Mouse (Mus musculus): Measurements from ENCODE around the gene Il1r2.

The Il1r2 gene

DNA sequence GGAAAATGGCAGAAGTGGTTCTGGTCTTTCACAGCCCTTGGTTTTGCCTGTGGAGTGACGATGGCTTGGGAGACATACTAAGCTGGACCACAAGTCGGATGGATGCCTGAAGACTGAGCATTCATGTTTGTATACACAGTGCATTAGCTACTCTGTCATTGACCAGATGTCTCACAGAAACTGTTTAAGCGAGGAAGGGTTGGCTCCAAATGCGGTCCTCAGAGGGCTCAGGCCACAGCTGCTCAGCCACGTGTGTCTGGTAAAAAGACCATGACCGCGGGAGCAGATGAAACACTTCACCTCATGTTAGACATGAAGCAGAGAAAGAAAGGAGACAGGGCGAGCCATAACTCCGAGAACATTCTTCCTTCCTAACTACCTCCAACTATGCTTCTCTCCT is 12.5 kb upstream of the Il1r2 start:
- DNase-seq (ENCODE audit: low spot score), result no peak

DNA sequence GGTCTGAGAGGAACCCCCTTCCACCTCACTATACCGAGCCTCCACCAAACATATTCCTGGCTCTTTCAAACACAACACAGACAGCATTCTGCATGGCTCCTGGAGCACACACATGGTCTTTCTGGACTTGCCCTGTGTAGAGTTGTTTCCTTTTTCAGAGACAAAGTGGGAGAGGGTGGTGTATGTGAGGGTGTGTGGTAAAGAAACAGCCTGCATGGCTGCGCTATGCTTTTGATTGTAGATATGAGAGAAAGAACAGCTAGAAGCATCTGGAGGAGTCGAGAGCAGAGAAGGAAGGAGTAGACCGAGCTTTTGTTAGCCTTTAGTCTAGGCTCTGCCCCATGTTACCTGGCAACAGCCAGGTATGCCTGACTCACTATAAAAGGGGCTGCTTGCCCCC is 10.5 kb upstream of the Il1r2 start:
- DNase-seq (ENCODE audit: low spot score), result no peak

DNA sequence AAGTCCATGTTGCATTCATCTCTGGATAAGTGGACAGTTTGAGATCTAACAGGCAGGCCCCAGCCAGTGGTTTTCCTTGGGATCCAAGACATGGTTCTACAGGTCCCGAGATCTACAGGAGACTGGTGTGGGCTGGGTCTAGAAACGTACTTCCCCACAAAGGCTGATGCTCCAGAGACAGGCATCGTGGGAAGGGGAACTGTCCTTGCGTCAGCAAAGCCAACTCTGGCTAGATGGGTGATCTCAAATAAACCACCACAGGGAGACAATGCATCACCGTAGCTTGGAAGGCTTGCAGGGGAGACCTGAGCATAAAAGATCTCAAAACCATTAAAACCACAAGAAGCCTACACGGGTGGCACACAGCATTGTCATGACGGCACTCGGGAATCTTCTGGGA is 9.4 kb upstream of the Il1r2 start:
- no peak for DNase-seq (ENCODE audit: low spot score)

DNA sequence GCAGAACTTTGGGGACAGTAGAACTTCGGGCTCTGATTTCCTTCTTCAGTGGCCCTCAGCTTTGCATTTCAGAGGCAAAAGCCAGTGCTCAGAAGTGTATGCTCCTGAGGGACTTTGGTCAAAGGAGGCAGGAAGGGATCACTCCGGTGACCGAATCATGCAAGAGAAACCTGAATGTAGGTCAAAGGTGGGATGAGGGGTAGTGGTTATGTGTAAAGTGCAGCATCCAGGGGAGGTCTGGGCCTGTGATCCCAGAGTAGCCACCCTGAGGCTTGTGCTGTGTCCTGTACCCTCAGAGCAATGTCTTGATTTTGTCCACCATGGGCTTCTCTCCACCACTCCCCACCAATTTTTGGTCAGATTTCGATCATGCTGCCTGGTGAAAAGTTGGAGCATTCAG is 1.3 kb upstream of the Il1r2 start:
- no peak for DNase-seq (ENCODE audit: low spot score)

DNA sequence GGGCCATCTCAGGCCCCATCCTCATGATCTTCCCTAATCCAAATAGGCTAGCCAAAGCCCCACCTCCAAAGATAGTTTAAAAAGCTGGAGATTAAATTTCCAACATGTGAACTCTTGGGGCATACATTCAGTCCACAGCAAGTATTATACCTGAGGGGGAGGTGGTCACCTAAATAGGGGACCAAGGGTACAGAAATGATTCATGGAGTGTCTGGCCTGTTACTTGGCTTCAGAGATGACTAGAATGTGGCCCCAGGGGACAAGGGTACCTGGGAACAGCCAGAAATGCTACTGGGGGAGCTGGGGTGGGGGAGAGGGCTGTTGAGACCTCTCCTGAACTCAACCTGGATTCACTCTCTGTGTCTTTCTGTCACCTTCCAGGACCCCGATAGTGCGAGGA is 3.4 kb downstream of the Il1r2 start:
- no peak for DNase-seq (ENCODE audit: low spot score)

DNA sequence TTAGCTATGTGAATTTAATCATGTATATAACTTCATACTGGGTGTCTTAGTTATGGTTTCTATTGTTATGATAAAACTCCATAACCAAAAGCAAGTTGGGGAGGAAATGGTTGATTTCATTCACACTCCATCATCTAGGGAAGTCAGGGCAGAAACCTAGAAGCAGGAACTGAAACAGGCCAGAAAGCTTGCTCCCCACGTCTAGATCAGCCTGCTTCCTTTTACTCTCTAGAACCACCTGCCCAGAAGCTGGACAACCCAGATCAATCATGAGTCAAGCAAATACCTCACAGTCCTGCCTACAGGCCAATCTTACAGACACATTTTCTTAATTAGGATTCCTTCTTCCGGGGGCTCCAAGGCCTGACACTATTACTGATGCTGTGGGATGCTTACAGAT is 7.2 kb downstream of the Il1r2 start:
- no peak for DNase-seq (ENCODE audit: low spot score)

DNA sequence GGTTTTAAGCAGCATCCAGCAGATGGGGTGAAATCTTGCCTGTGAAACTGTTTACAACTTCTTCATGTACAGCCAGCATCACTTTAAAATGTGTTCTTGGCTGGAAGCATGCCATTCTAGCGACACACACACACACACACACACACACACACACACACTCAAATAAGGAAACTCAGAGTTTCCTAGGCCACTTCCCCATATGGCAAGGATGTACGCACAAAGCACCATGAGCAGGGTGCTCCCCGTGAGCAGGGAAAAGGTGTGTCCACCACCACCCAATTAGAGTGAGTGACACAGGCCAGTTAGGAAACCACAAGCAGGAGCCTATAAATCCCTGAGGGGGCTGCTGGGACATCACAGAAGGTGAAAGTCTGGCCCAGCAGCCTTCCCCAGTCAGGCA is 10.5 kb downstream of the Il1r2 start:
- no peak for DNase-seq (ENCODE audit: low spot score)

DNA sequence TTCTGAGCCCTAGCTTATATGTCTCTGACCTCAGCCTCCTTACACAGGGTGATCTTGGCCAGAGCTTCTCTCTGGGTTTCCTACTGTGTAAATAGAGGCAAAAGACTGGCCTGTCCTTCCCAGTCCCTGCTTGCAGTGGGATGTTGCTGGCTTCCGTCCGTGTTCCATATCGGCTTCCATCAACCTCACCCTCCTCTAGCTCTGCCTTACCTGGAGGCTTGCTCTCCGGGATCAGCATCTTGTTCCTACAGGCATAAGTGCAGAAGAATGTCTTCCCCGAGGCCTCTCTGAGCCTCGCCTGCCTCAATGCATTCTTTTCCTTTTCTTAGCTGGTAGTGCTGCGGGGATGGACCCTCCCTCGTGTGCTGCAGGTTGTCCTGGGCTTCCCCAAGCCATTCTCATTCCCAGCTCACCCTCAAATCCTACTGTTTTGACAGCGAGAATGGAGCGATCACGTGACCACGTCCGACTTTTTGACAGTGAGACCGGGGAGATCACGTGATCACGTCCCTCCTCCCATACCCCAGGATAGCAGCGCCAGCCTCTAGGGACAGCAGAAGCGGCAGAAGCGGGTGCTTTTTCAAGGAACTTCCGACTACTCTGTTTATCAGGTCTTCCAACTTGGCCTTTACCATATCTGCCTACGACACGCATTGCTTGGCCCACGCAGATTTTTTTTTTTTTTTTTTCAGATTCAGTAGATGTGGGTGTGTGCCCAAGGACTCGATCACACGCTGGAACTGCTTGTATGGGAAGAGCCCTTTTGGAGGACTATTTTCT is 11.7 kb downstream of the Il1r2 start:
- DNase-seq (ENCODE audit: low spot score), result peak; percentile 61

DNA sequence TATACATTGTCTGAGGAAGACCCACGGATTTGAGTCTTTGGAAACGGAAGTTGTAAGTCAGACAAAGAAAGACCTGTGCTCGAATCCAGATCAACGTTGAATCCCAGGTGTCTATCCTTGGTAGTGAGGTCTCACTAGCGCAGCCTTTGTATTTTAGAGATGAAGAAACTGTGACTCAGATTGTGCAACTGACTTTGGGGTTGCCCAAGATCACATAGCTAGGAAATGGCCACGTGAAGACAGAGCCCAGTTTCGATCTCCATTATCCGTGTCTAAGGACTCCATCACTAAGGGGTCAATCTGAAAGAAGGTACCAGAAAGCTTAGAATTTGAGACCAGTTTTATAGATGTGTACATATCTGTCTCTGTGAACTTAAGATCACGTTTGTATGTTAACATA is 17.3 kb downstream of the Il1r2 start:
- no peak for DNase-seq (ENCODE audit: low spot score)

DNA sequence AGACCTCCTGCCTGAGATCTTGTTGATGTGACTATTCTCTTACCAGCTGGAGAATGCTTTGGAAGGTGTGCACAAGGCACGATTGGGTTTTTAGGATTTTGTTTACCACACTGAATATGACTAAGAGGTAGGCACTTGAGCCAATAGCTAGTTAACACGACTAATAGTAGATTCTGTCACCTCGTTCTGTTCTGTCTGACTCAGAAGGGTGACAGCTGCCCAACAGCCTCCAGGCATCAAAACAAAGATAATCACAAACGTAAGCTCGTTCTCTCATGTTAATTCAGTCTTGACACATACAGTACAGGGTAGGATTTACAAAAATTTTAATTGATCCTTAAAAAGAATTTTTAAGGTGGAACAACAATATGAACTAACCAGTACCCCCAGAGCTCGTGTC is 18.7 kb downstream of the Il1r2 start:
- no peak for DNase-seq (ENCODE audit: low spot score)

DNA sequence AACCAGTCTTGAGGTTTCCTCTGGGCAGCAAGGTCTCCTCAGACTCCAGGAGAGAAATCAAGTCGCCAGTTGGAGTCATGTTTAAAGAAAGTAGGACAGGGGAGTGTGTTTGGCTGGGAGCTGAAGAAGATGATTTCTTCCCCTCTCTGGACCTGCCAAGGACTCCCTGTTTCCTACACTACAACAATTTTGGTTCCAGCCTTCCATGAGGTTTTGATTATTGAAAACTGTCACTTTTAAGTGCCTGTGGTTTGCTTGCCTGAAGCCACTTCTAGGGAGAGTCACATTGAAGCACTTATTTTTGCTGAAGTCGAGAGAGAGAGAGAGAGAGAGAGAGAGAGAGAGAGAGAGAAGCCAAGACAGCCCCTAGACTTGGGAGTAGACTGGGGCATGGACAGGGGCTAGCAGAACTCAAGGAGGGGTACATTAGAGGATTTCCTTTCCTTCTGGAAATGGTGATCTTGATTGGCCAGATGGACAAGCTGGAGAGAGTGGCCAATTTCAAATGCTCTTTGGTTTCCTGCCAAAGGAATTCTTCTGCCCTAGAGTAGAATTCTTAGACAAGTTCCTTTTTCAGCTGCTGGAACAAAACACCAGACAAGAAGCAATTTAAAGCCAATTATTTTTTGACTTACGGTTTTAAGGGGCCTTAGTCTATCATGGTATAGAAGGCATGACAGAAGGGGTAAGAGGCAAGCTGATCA is 20.9 kb downstream of the Il1r2 start:
- no peak for DNase-seq (ENCODE audit: low spot score)

DNA sequence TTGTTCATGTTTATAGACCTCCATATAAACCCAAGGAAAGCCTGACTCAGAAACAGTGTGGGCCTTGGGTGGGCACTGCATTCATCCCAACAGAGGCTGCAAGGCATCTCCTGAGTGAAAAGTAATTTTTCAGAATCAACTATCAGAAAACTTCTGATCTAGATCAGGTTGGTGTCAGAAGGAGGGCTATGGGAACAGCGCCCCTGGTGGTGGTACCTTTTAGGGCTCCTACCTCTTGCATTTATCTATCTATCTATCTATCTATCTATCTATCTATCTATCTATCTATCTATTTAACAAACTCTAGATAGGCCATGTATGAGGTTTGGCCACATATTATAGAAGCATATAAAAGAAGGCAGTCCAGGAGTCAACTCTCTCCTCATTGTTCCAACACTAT is 21.7 kb downstream of the Il1r2 start:
- DNase-seq (ENCODE audit: low spot score), result no peak

DNA sequence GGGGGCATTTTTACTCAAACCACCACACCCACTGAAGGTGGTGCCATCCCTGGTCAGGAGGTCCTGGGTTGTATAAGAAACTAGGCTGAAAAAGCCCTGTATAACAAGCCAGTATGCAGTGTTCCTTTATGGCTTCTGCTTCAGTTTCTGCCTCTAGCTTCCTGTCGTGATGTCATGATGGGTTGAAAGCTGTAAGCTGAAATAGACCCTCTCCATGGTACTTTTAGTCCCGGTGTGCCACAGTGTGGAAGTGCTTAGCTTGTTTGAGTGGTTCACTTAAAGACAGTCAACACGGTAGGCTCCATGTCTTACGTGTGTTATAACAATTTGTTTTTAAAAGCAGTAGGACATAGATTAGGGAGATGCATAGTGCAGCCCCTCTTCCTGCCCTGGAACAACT is 32.4 kb downstream of the Il1r2 start:
- DNase-seq (ENCODE audit: low spot score), result no peak

DNA sequence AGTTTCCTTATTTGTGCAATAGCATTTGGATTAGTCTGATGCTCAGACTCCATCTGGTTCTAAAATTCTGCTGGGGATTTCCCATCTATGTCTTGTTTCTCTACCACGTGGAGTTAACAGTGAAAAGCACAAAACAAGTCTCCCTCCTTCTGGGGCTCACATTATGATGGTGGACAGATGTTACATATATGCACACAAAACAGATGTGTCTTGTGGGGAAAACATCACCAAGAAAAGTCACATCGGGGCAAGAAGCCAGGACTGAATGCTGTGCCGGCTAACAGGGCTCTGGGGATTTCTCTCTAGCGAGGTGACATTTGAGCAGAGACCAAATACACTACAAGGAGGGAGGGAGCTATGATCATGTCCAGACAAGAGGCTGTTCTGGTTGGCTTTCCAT is 32.8 kb downstream of the Il1r2 start:
- no peak for DNase-seq (ENCODE audit: low spot score)

DNA sequence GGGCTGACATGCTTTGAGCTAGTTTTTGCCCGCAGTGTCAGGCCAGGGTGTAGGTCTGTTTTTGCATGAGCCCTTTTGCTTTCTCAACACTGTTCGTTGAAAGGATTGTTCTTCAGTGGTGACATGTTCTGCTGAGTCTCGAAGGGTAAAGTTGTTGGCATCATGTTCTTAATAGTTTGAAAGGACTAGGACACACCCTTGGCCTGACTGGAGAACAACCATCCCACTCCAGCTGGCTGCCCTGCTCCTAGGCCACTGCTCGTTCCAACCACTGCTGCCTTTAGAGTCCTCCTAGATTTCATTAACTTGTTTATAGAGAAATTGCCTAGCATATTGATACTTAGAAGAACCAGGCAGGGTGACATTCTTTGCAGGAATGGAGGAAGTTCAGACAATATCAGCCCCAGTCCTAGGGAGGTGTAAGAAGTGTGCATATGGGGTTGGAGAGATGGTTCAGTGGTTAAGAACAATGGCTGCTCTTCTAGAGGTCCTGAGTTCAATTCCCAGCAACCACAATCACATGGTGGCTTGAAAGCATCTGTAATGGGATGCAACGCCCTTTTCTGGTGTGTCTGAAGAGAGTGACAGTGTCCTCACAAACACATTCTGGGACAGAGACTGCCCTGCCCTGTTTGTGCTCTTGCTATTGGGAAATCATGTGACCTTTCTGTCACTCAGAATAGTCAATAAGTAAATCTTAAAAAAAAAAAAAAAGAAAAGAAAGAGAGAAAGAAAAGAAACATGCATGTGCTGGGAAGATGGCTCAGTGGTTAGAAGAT is 34.3 kb downstream of the Il1r2 start:
- DNase-seq (ENCODE audit: low spot score), result no peak

DNA sequence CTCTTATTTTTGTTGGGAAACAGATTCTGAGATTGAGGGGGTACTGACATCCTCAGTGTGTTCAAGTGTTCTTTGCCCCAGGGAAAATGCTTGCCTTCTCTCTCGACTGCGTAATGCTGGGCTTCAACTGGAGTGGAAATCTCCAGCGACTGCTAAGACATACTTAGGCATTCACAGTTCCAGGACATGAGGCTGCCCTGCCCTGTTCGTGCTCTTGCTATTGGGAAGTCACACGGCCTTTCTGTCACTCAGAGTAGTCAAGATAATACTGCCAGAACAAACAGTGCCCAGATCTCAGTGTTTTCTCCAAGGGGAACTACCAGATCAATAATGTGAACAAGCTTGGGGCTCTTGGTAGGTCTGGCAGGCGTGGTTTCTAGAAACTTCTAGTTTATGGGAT is 35.9 kb downstream of the Il1r2 start:
- no peak for DNase-seq (ENCODE audit: low spot score)

DNA sequence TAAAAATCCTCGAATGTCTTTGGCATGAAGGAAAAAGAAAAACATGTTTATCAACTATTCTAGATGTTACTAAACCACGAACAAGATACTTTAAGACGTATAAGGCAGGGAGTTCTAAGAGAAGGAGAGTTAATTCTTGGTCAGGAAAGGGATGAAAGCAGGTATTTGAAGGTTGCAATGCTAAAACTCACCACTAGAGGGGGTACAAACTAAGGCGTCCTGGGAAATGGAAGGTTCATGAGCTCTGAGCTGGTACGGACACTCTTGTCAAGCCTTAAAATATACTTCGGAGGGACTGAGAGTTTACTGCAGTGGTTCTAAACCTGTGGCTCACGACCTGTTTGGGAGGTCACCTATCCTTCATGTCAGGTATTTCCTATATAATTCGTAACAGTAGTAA is 41.4 kb downstream of the Il1r2 start:
- peak; percentile 39 for DNase-seq (ENCODE audit: low spot score)

DNA sequence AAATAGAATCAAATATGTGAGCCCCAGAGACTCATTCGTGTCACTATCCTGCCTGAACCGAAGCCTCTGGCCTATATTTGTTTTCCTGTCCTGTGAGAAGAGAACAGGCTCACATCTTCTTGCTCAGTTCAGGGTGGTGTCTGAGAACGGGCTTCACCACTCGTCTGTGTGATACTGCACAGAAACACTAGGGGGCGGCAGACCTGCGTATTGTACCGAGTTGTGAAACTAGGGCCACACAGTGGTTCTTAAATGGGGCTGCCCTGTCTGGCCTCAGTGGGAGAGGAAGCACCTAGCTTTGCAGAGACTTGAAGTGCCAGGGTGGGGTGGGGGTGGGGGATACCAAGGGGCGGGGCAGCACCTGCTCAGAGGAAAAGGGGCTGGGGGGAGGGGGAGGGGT is 42.5 kb downstream of the Il1r2 start:
- peak; percentile 85 for DNase-seq (ENCODE audit: low spot score)

DNA sequence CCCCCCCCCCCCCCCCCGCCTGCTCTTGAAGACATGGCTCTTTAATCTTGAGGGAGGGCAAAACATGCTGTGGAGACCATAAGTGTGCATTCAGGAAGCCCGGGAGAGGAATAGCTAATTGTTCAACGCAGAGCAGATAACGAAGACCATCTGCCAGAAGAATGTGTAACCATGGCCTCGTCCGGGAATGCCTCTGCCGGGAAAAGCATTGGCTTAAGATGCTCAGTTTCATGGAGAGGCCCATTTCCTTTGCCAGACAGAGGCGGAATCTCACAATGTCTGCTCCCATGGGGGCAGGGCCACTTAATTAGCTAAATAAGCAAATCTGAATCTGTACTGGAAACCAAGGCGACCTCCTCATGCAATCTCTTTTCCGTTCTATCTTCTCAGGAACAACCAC is 43.7 kb downstream of the Il1r2 start:
- no peak for DNase-seq (ENCODE audit: low spot score)

DNA sequence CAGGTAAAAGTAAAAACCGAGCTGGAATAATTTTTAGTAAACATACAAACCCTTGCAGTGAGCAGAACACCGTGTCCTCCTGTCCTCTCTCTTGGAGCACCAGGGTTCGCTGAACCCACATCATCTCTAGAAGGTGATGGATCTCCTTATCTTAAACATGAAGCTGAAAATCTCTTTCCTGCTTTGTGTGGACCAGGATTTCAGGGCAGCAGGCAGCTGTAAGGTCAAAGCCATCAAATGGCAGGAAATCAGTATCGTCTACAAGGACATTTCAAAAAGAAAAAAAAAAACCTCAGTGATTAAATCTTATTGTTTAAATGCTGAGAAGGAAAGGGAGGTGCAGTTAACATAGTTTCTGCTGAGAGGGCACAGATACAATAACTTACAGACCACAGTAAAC is 50.4 kb downstream of the Il1r2 start:
- DNase-seq (ENCODE audit: low spot score), result no peak

DNA sequence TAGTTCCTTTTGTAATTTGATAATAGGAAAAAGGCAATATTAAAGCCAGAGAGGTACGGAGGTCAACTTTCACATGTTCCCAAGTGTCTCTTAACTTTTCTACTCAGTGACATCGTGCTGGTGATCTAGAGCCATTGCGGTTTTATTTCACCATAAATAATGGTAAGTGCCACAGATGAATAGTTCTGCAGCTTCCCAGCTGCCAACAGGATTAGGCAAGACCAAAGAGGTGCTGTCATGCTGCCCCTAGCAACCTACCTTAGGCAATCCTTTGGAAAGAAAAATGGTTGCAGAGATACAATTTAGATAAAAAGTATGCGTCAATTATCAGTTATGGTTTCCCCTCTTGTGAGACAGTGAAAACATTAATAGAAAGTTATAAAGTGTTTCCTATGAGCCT is 54.6 kb downstream of the Il1r2 start:
- no peak for DNase-seq (ENCODE audit: low spot score)

DNA sequence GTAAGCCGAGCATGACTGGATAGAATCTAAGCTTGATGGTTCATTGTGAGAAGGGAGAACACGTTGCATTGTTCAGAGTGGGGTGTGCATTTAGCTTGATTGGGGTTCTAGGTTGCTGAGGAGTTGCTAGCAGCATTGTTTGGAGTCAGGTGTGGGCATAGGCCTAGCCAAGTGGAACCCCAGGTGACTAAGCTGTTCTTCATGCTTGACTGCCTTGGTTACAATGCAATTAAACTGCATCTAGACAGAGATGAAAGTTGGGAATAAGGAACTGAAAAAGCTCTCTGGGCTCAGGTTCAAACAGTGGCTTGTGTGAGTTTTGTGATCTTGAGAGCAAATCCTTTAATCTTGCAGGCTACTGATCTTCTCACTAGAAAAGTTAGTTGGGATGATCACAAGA is 55.4 kb downstream of the Il1r2 start:
- no peak for DNase-seq (ENCODE audit: low spot score)

DNA sequence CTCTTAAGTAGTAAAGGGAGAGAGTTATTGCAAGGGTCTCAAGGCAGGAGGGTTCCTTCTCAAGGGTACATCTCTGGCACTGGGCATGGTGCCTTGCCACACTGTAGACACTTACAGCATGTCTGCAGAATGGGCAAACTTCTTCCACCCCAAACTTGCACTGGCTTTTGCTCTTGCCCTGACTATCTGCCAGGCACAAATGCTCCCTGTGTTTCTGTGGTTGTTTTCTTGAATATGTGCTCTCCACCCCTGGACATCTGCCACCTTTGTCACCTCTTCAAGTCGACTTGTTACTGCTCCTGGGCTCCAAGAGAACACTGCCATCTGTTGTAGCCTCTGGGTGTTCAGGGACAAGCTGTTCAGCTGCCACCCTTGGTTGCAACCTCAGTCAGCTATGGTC is 57.8 kb downstream of the Il1r2 start:
- DNase-seq (ENCODE audit: low spot score), result no peak

Data from layer of hippocampus, adult 9-10 months (tissue).